Mouse (Mus musculus) liver, embryonic 12.5 days (tissue): ENCODE results near the gene Dnajc12. TPM values are rescaled to one million over a fixed set of nuclear protein-coding genes. Genes with fewer than 3 reads are reported as not detected.
A peak's percentile ranks its signal among the peaks of the same experiment; 100 is the strongest.
"Not testable (repeated sequence)": the region's sequence is repeated elsewhere in the genome, so short reads cannot be mapped to it uniquely, and the experiment has no call there.

Experiments
- ATAC-seq: fragments of 200-750 bp; cut with Nextera tagmentation; 2 replicates; pipeline ENCODE4 v1.8.0; 2017; ENCODE audit warnings: moderate number of reproducible peaks, mild to moderate bottlenecking, moderate library complexity
- H3K27ac ChIP-seq: fragments of 300-500 bp; sonication (generic); 2 replicates; pipeline ENCODE4 v1.5.1; 2016; ENCODE audit warnings: mild to moderate bottlenecking
- H3K27me3 ChIP-seq: fragments of 300-500 bp; sonication (generic); replicated peaks from 2 replicates; pipeline ENCODE4 v1.6.1; 2016; ENCODE audit warnings: mild to moderate bottlenecking, moderate library complexity
- H3K36me3 ChIP-seq: fragments of 300-500 bp; sonication (generic); 2 replicates; pipeline ENCODE4 v1.6.1; 2016; ENCODE audit warnings: mild to moderate bottlenecking, moderate library complexity
- H3K4me1 ChIP-seq: fragments of 300-500 bp; sonication (generic); 2 replicates; pipeline ENCODE4 v1.6.1; 2016
- H3K4me2 ChIP-seq: fragments of 300-500 bp; sonication (generic); 2 replicates; pipeline ENCODE4 v1.6.1; 2016; ENCODE audit warnings: mild to moderate bottlenecking, moderate library complexity
- H3K4me3 ChIP-seq: fragments of 300-500 bp; sonication (generic); 2 replicates; pipeline ENCODE4 v1.5.1; 2016; ENCODE audit warnings: mild to moderate bottlenecking, moderate library complexity
- H3K9ac ChIP-seq: fragments of 300-500 bp; sonication (generic); 2 replicates; pipeline ENCODE4 v1.6.1; 2016; ENCODE audit warnings: mild to moderate bottlenecking, moderate library complexity
- H3K9me3 ChIP-seq: fragments of 300-500 bp; sonication (generic); replicated peaks from 2 replicates; pipeline ENCODE4 v1.6.1; 2016; ENCODE audit warnings: mild to moderate bottlenecking, moderate library complexity
- WGBS: fragments of 180-500 bp; shearing (Covaris S2); methylation state at CpG from one replicate; pipeline ENCODE4 v1.1.7; 2016; ENCODE audit not compliant: insufficient replicate concordance; 5-methylcytosine and 5-hydroxymethylcytosine counted together
- polyA plus RNA-seq: library from polyadenylated mRNA; unstranded; fragments of >200 nt; fragmentation: Nextera tagmentation; extraction: Ambion mirVana; gene quantifications from 2 replicates; pipeline ENCODE4 v1.2.1, GENCODE M21; 2016

Gene Dnajc12
- polyA plus RNA-seq, 1 experiment from 2014 or later, result 14.2 TPM

DNA sequence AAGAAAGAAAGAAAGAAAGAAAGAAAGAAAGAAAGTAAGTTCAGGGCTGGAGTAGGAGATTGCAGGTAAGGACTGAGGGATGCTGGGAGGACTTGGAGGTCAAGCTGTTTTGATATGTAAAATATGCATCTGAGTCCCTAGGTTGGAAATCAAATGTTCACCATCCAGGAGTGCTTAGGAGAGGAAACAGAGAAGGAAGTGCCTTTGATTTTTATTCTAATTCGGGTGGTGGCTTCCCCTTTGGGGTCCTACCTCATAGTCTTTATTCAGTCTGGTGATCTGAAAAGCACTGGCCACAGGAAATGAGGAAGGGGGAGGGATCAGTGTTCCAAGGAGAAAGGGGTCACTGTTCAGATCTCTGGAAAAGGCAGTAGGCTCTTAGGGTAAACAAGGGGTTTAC, 21.7 kb upstream of the Dnajc12 start:
- 31% methylated on average over 1 of the region's 1 CpGs for WGBS
- no peaks in the 10 kb centered on the region for H3K36me3 ChIP-seq
- H3K9me3 ChIP-seq, result peaks cover 3% of the 10 kb centered on the region; the same call in 1 of the 2 replicates
- no peaks in the 10 kb centered on the region for H3K4me1 ChIP-seq
- H3K4me3 ChIP-seq, result no peak overlapping the region
- H3K27me3 ChIP-seq, result no peaks in the 10 kb centered on the region
- no peak overlapping the region for H3K4me2 ChIP-seq
- ATAC-seq, result no peak
- no peak overlapping the region for H3K27ac ChIP-seq
- no peak overlapping the region for H3K9ac ChIP-seq

DNA sequence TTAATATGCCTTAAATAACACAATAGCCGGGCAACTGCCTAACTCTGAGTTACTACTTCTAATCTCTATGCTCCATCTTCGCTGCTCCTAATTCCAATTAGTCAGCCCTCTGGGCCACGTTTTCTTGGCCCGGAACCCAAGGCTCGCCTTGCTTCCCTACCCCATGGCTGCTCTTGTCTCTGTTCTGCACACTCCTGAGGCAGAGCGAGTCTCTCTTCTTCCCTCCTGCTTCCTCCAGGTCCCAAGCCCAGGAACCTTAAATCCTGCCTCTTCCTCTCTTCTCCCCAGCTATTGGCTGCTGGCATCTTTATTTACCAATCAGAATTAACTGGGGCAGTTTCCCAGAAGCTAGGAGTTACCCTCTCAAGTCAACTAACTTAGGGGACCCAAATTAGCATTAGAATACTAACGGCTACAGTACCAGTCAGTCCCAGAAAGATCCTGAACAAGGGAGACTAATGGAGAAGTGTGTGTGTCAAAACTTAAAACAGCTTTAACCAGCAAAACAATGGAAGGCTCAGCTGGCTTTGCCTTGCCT, 16.3 kb upstream of the Dnajc12 start:
- 48% methylated on average over 7 of the region's 7 CpGs for WGBS
- H3K4me2 ChIP-seq, result no peak overlapping the region
- no peaks in the 10 kb centered on the region for H3K36me3 ChIP-seq
- no peak for ATAC-seq
- H3K4me3 ChIP-seq, result no peak overlapping the region
- H3K27me3 ChIP-seq, result no peaks in the 10 kb centered on the region
- H3K27ac ChIP-seq, result no peak overlapping the region
- no peak overlapping the region for H3K9ac ChIP-seq
- no peaks in the 10 kb centered on the region for H3K4me1 ChIP-seq
- H3K9me3 ChIP-seq, result peaks cover 3% of the 10 kb centered on the region; the same call in 1 of the 2 replicates

DNA sequence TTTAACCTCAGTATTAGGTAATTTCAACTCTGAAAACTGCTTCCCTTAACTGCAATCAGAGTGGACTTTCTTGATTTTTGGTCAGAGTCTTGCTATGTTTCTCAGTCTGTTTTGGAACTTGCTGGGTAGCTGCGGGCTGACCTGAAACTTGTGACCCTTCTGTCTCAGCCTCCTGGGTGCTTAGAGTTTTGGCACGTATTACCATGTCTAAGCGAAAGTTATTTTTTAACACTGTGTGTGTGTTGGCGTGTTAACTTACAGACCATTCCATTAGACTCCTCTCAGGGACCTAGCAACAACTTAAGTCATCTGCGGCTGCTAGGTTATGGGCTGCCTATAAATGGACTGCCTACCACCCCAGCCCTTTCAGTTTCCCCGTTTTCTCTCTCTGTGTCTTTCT, 14.9 kb upstream of the Dnajc12 start:
- whole genome bisulfite sequencing, result 75% methylated on average over 6 of the region's 6 CpGs
- no peak overlapping the region for H3K4me3 ChIP-seq
- no peak for ATAC-seq

DNA sequence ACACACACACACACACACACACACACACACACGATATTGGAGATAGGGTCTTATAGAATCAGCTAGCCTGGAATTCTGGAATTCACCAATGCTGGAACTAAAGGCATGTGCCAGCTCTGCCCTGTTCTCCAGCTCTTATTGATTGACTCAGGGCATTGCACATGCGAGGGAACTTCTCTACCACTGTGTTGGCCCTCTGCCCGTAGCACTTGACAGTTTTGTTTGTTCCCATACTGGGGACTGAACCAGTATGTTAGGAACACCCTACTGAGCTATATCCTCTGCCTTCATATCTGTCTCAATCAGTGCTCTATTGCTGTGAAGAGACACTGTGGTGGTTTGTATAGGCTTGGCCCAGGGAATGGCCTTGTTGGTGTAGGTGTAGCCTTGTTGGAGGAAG, 14.2 kb upstream of the Dnajc12 start:
- 79% methylated on average over 3 of the region's 3 CpGs for WGBS
- Histone ChIP-seq H3K4me3 (no peak overlapping the region), H3K9me3 (peaks cover 3% of the 10 kb centered on the region; the same call in 1 of the 2 replicates), H3K36me3 (no peaks in the 10 kb centered on the region), H3K4me2 (no peak overlapping the region), H3K9ac (no peak overlapping the region), H3K4me1 (no peaks in the 10 kb centered on the region), H3K27me3 (no peaks in the 10 kb centered on the region), H3K27ac (no peak overlapping the region)
- ATAC-seq, result no peak

More for the DNA sequence above, 14.9 kb upstream of the Dnajc12 start:
- Histone ChIP-seq H3K36me3 (no peaks in the 10 kb centered on the region), H3K4me2 (no peak overlapping the region), H3K9ac (no peak overlapping the region), H3K9me3 (peaks cover 3% of the 10 kb centered on the region; the same call in 1 of the 2 replicates), H3K4me1 (no peaks in the 10 kb centered on the region), H3K27ac (no peak overlapping the region), H3K27me3 (no peaks in the 10 kb centered on the region)

DNA sequence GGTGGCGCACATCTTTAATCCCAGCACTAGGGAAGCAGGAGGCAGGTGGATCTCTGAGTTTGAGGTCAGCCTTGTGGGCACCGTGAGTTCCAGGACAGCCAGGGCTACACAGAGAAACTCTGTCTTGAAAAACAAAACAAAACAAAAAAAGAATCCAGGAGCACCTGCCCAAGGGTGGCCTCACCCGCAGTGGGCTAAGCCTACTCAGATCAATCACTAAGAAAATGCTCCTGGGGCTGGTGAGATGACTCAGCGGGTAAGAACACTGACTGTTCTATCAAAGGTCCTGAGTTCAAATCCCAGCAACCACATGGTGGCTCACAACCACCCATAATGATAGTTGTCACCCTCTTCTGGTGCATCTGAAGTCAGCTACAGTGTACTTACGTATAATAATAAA, 5.9 kb upstream of the Dnajc12 start:
- H3K4me2 ChIP-seq, result no peak overlapping the region
- no peak overlapping the region for H3K4me3 ChIP-seq
- ATAC-seq, result no peak
- no peak overlapping the region for H3K9ac ChIP-seq
- H3K27ac ChIP-seq, result no peak overlapping the region
- H3K4me1 ChIP-seq, result peaks cover 6% of the 10 kb centered on the region
- H3K36me3 ChIP-seq, result no peaks in the 10 kb centered on the region
- WGBS, result 82% methylated on average over 5 of the region's 5 CpGs
- H3K27me3 ChIP-seq, result no peaks in the 10 kb centered on the region; the same call in 1 of the 2 replicates
- no peaks in the 10 kb centered on the region for H3K9me3 ChIP-seq

DNA sequence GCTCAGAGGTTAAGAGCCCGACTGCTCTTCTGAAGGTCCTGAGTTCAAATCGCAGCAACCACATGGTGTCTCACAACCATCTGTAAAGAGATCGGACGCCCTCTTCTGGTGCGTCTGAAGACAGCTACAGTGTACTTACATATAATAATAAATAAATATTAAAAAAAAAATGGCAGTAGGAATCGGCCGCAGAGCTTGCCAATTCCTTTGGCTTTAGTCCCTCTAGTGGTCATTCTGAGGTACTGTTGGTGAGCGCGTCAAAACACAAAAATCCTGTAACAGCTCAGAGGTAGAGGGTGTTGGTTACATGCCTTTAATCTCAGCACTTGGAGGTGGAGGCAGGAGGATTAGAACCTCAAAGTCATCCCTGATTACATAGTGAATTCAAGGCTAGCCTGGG, 4.8 kb upstream of the Dnajc12 start:
- Histone ChIP-seq H3K4me3 (no peak overlapping the region), H3K9ac (no peak overlapping the region), H3K4me2 (no peak overlapping the region), H3K36me3 (no peaks in the 10 kb centered on the region), H3K27ac (no peak overlapping the region), H3K4me1 (peaks cover 16% of the 10 kb centered on the region), H3K27me3 (no peaks in the 10 kb centered on the region; the same call in 1 of the 2 replicates), H3K9me3 (no peaks in the 10 kb centered on the region)
- 16% methylated on average over 9 of the region's 9 CpGs for WGBS
- ATAC-seq, result no peak

DNA sequence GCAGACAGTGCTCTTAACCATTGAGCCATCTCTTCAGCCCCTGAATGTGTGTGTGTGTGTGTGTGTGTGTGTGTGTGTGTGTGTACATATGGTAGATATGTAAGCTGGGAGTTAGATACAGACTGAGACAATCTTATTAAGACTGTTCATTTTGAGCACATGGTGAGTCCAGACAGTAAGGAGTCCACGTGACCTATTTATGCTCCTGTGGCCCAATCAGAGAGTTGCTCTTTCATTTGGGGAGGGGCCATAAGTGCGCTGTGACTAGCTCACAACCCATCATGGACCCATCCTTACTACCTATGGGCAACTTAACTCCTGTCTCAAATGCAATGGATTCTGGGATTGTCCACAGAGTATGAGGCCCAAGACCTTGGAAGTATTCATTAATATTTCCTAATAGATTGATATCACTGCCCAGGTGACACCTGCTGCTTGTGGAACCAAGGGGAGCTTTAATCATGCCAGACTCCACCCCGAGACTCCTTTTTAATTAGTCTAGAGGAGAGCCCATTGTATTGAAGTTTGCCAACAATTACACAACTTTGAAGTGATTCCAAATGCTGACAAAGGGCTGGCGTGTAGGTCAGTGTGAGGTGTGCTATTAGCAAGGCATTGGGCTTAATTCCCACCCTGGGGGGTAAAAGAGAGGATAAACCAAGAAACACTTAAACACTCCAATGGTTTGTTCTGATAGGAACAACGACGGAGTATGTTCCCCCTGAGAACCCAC, 3.1 kb upstream of the Dnajc12 start:
- no peak overlapping the region for H3K4me3 ChIP-seq
- no peak overlapping the region for H3K4me2 ChIP-seq
- no peak for ATAC-seq
- no peaks in the 10 kb centered on the region; the same call in 1 of the 2 replicates for H3K27me3 ChIP-seq
- WGBS, result 56% methylated on average over 6 of the region's 6 CpGs
- no peaks in the 10 kb centered on the region for H3K36me3 ChIP-seq
- H3K9me3 ChIP-seq, result no peaks in the 10 kb centered on the region
- H3K9ac ChIP-seq, result no peak overlapping the region
- no peak overlapping the region for H3K27ac ChIP-seq
- peaks cover 16% of the 10 kb centered on the region for H3K4me1 ChIP-seq

DNA sequence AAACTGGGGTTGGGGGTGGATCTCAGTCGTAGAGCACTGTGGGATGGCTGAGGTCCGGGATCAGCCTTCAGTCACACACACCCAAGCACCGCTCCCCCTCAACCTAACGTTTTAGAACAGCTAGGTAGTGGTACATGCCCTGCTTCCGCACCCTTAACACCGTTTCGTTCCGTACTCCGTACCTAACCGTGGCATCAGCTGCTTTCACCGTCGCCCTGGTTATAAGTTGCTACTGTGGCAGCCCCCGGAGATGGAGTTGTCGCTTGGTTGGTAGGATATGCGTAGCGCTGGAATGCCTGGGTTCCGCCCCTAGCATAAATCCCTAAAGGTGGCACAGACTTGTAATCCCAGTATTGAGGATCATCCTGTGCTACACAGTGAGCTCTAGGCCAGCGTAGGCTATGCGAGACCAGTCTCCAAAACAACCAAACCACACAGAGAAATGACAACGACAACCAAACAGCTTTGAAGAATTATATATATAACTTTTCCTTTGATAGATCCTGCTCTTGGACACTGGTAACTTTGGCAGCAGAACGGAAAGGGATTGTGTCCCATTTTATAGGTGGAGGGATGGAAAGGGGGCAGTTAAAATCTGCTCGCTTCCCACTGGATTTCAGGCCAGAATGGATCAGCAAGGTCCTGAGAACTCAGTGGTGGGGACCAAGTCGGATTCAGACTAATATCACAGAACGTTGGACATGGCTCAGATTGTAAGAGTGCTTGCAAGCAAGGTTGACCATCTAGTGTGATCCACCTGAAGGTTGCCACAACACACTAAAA, 554 bp upstream of the Dnajc12 start, which contains the start of gene Sirt1:
Gene Sirt1 (minus strand): TSS at position 207 of the 783 bp plus-strand sequence.
- peak within 1 kb of the TSS; percentile 67 for H3K4me3 ChIP-seq
- ATAC-seq, result no peak
- H3K27me3 ChIP-seq, result no peaks in the 10 kb centered on the region; the same call in 1 of the 2 replicates
- H3K4me1 ChIP-seq, result peaks cover 16% of the 10 kb centered on the region
- H3K9ac ChIP-seq, result peak within 1 kb of the TSS; percentile 72
- H3K4me2 ChIP-seq, result peak within 1 kb of the TSS; percentile 88
- no peak within 1 kb of the TSS for H3K27ac ChIP-seq
- no peaks in the 10 kb centered on the region for H3K9me3 ChIP-seq
- 8% methylated on average over 24 of the region's 24 CpGs for WGBS
- H3K36me3 ChIP-seq, result no peaks in the 10 kb centered on the region

DNA sequence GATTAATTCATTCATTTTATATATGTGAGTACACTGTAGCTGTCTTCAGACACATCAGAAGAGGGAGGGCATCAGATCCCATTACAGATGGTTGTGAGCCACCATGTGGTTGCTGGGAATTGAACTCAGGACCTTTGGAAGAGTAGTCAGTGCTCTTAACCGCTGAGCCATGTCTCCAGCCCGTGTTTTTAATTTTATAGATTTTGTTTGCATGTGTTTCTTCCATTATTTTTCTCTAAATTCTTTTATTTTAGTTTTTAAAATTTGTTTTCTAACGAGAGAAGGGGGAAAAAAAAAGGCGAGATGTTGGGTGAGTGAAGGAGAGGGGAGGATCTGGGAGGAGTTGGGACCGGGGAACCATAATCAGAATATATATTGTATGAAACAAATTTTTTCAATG, 3.7 kb downstream of the Dnajc12 start:
- H3K27me3 ChIP-seq, ATAC-seq, H3K36me3 ChIP-seq, H3K9me3 ChIP-seq: not testable (repeated sequence)
- Histone ChIP-seq H3K4me2 (peak overlapping the region; percentile 83), H3K9ac (peak overlapping the region; percentile 79), H3K4me1 (peaks cover 26% of the 10 kb centered on the region), H3K4me3 (peak overlapping the region; percentile 68), H3K27ac (peak overlapping the region; percentile 80)
- WGBS, result 24% methylated on average over 5 of the region's 5 CpGs

DNA sequence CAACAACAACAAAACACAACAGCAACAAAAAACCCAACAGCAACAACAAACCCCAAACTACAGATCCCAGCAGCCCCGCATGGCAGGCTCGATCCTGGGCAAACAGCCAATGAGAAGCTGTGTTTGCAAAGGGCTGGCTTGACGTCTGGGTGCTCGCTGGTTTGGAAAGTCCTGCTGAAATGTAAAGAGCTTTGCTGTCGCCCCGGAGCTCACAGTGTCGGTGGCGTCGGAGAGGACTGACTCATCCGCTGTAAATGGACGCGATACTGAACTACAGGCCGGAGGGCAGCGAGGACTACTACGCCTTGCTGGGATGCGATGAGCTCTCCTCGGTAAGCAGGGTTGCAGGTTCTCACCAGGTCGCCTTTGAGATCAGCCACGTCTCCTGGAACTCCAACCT, 4.2 kb downstream of the Dnajc12 start:
- H3K4me1 ChIP-seq, result peaks cover 20% of the 10 kb centered on the region
- H3K9ac ChIP-seq, result peak overlapping the region; percentile 79
- no peaks in the 10 kb centered on the region for H3K9me3 ChIP-seq
- H3K4me3 ChIP-seq, result peak overlapping the region; percentile 68
- no peaks in the 10 kb centered on the region for H3K36me3 ChIP-seq
- WGBS, result under 1% methylated on average over 19 of the region's 19 CpGs
- H3K4me2 ChIP-seq, result peak overlapping the region; percentile 83
- ATAC-seq, result peak; percentile 85
- H3K27ac ChIP-seq, result peak overlapping the region; percentile 80
- H3K27me3 ChIP-seq, result no peaks in the 10 kb centered on the region

DNA sequence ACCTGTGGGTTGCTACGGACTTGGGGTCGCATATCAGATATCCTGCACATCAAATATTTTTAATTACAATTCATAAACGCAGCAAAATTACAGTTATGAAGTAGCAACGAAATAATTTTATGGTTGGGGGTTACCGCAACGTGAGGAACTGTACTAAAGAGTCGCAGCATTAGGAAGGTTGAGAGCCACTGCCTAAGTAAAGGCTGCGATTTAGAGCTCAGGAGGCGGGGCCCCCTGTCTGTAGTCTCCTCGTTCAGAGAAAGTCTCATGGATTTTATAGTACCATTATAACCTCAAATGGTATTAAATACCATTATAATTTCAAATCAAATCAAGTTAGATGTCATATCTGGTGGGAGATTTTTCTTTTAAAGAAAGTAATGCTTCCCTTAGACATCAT, 4.7 kb downstream of the Dnajc12 start:
- ATAC-seq, result no peak
- WGBS, result 2% methylated on average over 10 of the region's 10 CpGs
- H3K27me3 ChIP-seq, result no peaks in the 10 kb centered on the region

DNA sequence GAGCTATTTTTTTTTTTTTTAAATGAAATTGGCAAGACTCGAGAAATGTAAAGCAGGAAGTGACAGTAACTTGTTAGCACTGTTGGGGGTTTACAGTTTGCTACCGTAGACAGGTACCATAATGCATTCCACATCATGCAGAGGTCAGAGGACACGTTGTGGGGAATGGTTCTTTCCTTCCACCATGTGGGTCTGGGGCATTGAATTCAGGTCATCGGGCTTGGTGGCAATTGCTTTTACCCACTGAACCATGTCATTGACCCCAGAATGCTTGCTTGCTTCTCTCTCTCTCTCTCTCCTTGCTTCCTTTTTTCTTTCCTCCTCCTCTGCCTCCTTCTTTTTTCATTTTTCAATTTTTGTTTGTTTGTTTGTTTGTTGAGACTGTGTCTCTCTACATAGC, 6.7 kb downstream of the Dnajc12 start:
- Histone ChIP-seq H3K27me3 (no peaks in the 10 kb centered on the region), H3K4me2 (peak overlapping the region; percentile 3; the same call in 1 of the 2 replicates), H3K27ac (no peak overlapping the region), H3K4me3 (no peak overlapping the region), H3K9me3 (no peaks in the 10 kb centered on the region), H3K36me3 (no peaks in the 10 kb centered on the region), H3K4me1 (peaks cover 12% of the 10 kb centered on the region; the same call in 1 of the 2 replicates), H3K9ac (no peak overlapping the region)
- 59% methylated on average over 4 of the region's 4 CpGs for WGBS
- no peak for ATAC-seq

More for the DNA sequence above, 4.7 kb downstream of the Dnajc12 start:
- peak overlapping the region; percentile 83 for H3K4me2 ChIP-seq
- peak overlapping the region; percentile 68 for H3K4me3 ChIP-seq
- H3K36me3 ChIP-seq, result no peaks in the 10 kb centered on the region
- H3K27ac ChIP-seq, result peak overlapping the region; percentile 80
- H3K9ac ChIP-seq, result peak overlapping the region; percentile 79
- H3K4me1 ChIP-seq, result peaks cover 15% of the 10 kb centered on the region
- no peaks in the 10 kb centered on the region for H3K9me3 ChIP-seq
